Mouse (Mus musculus) liver (tissue): ENCODE results near the gene 2310003L06Rik.

ENCODE experiments used
- DNase-seq: peaks from one replicate; pipeline ENCODE4 v3.0.0-alpha.2; 2020; ENCODE audit warnings: mixed read lengths

2310003L06Rik gene

DNA sequence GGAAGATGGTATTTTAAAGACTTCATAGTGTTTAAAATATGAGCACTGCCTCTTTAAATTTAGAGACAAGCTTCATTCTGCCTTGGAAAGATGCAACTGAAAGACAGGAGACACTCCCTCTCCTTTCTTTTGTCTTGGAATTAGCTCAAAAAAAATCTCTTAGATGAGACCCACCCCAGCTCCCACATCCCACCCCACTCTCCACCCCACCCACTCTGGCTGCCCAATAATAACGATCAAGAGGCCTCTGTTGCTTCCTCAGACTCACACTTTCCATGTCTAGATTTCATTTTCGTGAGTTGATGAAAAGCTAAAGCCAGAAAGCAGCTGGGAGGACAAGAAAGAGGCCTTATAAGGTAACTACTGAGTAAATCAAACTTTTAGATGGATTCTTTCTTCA is at the start of gene 2310003L06Rik, which contains the start of gene Gm28434:
TSS of gene 2310003L06Rik (plus strand) at position 259 of the 400 bp plus-strand sequence.
TSS of gene Gm28434 (plus strand) at position 317 of the 400 bp plus-strand sequence.
- DNase-seq: no peak

DNA sequence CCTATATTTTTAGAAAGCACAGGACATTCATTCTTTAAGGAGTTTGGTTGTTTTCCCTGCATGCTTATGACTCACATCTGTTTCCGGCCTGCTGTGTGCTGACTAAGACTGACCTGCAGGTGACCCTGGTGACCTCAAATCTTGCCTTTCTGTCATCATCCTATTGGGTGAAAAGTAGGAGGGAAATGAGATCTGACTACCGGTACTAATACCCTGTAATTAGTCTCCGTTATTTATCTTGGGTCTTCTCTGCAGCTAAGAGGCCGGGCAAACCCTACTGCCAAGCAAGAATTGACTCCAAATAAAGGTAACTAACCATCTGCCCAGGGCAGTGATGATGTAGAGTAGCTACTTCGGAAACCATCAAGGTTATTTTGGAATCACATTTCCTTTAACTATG is 43.9 kb upstream of the 2310003L06Rik start, which contains the start of gene Csn3:
TSS of gene Csn3 (plus strand) at position 208 of the 400 bp plus-strand sequence.
- no peak for DNase-seq

DNA sequence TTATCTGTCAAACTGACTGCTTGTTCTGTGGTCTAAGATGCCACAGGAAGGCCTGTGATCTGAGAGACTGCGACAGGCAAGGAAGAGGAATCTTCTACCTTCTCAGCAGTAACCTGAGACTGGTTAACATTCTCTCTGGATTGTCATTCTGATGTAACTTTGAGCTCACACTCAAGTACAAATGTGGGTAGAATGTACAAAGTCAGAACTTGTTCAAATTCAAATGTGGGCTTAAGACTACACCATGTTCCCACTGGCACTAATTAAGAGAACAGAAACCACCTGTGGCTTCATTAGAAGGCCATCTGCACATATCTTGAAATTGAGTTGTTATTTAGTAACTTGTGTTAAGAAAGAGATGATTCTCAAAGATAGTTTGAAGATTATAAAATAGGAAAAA is 37.7 kb upstream of the 2310003L06Rik start:
- no peak for DNase-seq

DNA sequence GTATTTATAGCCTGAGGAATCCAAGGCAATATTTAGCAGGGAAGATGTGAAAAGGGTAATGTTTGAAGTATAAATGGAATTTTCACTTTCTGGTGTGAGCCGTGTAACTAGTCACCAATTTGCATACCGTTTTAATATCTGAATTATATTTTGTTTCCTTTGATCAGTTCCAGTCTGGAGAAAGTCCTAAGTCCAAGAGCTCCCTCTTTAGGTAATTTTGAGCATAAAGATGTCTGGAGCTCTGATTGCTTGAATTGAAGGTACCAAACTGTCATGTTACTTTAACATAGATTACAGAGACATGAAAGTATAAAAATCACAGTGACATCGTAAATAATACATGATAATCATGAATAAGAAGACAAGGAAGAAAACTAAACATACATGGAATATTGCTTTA is 28.5 kb upstream of the 2310003L06Rik start:
- DNase-seq: no peak

DNA sequence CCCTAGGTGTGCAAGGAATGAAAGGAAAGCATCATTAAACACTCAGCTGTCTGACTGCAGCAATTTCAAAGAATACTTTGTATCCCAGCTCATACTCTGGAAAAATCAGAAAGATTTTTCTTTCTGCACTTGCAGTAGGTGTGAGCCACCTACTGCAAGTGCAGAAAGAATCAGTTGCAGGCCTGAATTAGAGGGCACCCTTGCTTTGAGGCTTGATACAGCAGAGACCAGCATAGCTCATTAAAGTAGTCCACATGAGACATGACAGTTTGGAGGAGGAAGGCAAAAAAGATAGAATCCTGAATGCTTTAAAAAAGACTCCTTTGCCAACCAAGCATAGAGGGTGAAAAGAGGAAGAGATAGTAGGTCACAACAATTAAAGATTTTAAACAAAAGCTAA is 26.7 kb upstream of the 2310003L06Rik start:
- DNase-seq: no peak

DNA sequence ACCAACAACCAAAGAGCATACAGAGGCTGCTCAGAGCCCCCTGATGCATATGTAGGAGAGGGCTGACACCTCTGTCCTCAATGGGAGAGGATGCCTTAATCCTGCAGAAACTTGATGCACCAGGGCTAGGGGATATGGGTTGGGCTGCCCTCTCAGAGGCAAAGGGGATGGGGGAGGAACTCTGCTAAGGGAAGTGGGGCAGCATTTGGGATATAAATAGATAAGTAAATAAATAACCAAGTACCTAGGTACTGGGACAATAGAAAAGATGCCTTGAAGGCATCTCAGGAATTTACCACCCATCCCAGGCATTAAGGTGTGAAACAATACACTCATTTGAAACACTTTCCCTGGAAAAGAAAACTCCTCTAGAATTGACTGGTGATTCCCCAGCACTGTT is 17.4 kb upstream of the 2310003L06Rik start:
- no peak for DNase-seq

DNA sequence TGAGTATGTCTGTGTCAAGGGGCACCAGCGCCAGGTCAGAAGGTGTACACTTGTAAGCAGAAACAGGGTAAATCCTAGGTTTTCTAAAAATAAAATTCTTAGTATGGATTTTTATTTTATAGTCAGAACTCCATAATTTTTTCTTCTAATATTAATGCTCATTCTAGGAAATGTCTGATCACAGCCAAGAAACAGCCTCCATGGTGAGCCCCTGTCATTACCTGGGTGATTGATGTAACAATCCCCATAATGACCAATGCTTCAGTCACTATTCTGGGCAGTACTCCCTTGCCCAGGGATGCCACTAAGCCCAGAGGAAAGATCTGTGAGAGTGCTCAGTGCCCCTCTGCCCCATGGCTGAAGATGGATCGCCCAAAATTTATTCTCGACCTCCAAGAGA is 9.9 kb downstream of the 2310003L06Rik start, which contains the start of gene Cabs1:
TSS of gene Cabs1 (plus strand) at position 301 of the 400 bp plus-strand sequence.
- no peak for DNase-seq

DNA sequence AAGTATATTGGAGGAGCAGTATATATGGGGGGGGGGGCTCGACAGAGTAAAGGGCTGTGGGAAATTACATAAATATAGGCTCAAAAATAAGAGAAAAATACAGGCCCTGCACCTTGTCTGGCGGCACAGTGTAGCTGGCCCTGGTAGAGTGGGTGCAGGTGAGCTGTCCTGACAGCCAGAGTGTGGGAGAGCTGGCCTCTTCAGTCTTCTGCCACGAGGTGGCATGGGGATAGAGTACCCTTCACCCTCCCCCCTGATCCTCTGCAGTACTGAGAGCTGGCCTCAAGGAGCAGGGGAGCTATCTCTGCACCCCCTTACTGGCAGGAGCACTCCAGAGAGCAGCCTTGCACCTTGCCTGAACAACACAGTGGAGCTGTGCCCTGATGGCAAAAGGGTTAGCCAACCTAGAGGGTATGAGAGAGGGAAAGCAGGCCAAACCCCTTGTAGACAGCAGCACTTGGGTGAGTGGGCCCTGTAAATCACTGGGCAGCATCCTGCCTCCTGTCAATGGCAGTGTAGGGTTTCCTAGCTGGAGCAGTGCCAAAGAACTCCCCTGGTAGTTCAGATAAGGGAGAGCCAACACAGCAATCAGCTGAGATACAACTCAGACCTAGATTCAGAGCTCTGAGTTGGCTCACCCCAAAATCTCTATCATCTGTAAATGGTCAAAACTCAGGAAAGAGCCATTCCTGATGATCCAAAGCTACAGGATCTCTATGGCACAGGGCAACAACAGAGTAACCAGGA is 13.4 kb downstream of the 2310003L06Rik start:
- no peak for DNase-seq

DNA sequence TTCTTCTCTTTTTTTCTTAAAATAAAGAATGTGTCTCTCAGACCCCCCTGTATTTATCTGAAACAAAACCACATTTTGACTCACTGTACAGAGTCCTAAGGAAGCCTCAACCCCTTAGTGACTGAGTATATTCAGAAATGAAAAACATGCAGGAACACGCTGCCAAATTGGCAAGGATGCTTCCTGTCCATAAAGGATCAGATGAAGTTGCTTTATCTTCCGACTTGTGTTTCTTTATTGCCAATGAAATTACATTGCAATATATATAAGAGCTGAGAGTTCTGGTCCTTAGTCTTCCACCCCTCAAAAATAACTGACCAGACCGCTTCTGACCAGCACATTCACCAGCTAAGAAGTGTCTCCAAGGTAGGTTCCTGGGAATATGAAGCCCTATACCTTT is 33.0 kb downstream of the 2310003L06Rik start, which contains the start of gene Smr3a:
TSS of gene Smr3a (plus strand) at position 301 of the 400 bp plus-strand sequence.
- DNase-seq: no peak

DNA sequence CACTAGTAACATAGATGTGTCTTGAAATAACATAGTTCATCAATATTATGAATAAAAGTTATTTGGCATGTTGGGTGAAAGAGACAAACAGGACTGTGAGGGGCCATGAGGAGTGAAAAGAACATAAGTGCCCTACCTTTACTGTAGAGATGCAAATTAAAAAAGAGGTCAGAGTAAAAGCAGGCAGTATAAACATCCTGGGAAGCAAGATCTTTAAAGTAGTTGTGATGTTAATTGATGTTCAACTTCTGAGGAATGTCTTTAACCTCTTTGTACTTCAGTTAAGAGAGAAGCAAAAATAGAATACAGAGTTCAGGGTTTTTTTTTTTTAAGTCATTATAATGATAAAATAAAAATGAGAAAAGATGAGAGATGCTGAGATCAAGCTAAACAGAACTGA is 36.0 kb downstream of the 2310003L06Rik start:
- no peak for DNase-seq
